In the genomic region with DNA sequence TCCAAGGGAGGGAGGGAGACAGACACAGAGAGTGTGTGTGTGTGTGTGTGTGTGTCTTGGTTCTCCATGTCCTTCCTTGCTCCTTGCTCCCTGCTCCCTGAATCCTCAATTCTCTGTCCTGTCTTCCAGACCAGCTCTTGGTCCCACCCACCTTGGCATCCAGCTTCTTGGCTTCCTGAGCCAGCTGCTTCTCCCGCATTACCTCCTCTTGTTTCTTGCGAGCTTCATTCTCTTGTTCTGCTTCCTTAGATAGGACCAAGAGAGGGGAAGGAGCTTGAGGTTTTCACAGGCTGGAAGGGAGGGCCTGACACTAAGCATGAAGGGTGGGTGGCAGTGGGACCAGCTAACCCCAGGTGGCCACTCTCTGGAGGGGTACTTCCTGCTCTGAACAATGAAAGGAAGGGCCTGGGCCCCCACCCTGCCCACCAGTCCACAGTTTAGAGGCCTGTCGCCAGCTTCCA, we compare ENCODE assay signal across 9 mouse cellular contexts. TPM values are rescaled to one million over a fixed set of nuclear protein-coding genes. Genes with fewer than 3 reads are reported as not detected.
DNase-seq lines count a peak whose midpoint lies in the region; ATAC-seq and TF ChIP-seq lines count a peak whose summit lies in the region.
"Had no signal": no experiment of that assay in that cellular context is flagged by ENCODE, and none has a peak within 500 bp of the region (broad histone marks: within the 10 kb centered on the region; RNA-seq: fewer than 3 reads in every experiment).

No protein-coding gene starts in this region.

- no peak overlapping the region for H3K9ac ChIP-seq in embryonic facial prominence, embryonic 15.5 days
- no peak overlapping the region for H3K9ac ChIP-seq in hindbrain, postnatal 0 days (replicated peaks; ENCODE audit: low read length)
- no peak overlapping the region for H3K9ac ChIP-seq in lung, embryonic 16.5 days (ENCODE audit: low read length)

- peaks cover 96% of the 10 kb centered on the region for H3K36me3 ChIP-seq in embryonic facial prominence, embryonic 15.5 days
- H3K36me3 ChIP-seq in hindbrain, postnatal 0 days (ENCODE audit: insufficient read depth, low read length) = peaks cover 62% of the 10 kb centered on the region
- H3K36me3 ChIP-seq in lung, embryonic 16.5 days (ENCODE audit: control insufficient read depth, insufficient read depth, low read length) = peaks cover 48% of the 10 kb centered on the region

- H3K4me2 ChIP-seq in embryonic facial prominence, embryonic 15.5 days (replicated peaks) = no peak overlapping the region
- no peak overlapping the region for H3K4me2 ChIP-seq in hindbrain, postnatal 0 days (ENCODE audit: low read depth, low read length)
- no peak overlapping the region for H3K4me2 ChIP-seq in lung, embryonic 16.5 days (ENCODE audit: low read depth, low read length)

- WGBS in embryonic facial prominence, embryonic 15.5 days = 73% methylated on average over 3 of the region's 3 CpGs
- WGBS in hindbrain, postnatal 0 days = 55% methylated on average over 3 of the region's 3 CpGs
- 45% methylated on average over 3 of the region's 3 CpGs for WGBS in lung, embryonic 16.5 days

- ATAC-seq in embryonic facial prominence, embryonic 15.5 days (ENCODE audit: insufficient number of reproducible peaks, low FRiP score, low TSS enrichment, low read depth) = no peak
- no peak for ATAC-seq in hindbrain, postnatal 0 days
- peak; percentile 63 for ATAC-seq in lung, embryonic 16.5 days (ENCODE audit: low read depth)

- H3K4me3 ChIP-seq in embryonic facial prominence, embryonic 15.5 days (replicated peaks) = no peak overlapping the region
- no peak overlapping the region for H3K4me3 ChIP-seq in hindbrain, postnatal 0 days (ENCODE audit: low read length)
- no peak overlapping the region for H3K4me3 ChIP-seq in lung, embryonic 16.5 days (ENCODE audit: low read length)

- peak overlapping the region; percentile 55 for H3K27ac ChIP-seq in embryonic facial prominence, embryonic 15.5 days (replicated peaks)
- peak overlapping the region; percentile 74; the same call in 1 of the 2 replicates for H3K27ac ChIP-seq in hindbrain, postnatal 0 days
- peak overlapping the region; percentile 87 for H3K27ac ChIP-seq in lung, embryonic 16.5 days (ENCODE audit: low read length)

- peak; percentile 96 for DNase-seq in heart, adult 11 months
- no peak for DNase-seq in heart, postnatal 36 days
- DNase-seq in hindbrain, postnatal 0 days (ENCODE audit: low spot score) = no peak
- no peak for DNase-seq in embryo, embryonic 9.5 days (ENCODE audit: extremely low spot score)
- no peak for DNase-seq in cerebellum, postnatal 36 days
- no peak for DNase-seq in urinary bladder, postnatal 25 days (ENCODE audit: low spot score)

- H3K9me3 ChIP-seq in embryonic facial prominence, embryonic 15.5 days (replicated peaks) = no peaks in the 10 kb centered on the region
- H3K9me3 ChIP-seq in hindbrain, postnatal 0 days (ENCODE audit: low read length) = no peaks in the 10 kb centered on the region
- H3K9me3 ChIP-seq in lung, embryonic 16.5 days (ENCODE audit: control insufficient read depth, low read length) = no peaks in the 10 kb centered on the region

- H3K4me1 ChIP-seq in embryonic facial prominence, embryonic 15.5 days = peaks cover 7% of the 10 kb centered on the region
- H3K4me1 ChIP-seq in hindbrain, postnatal 0 days (ENCODE audit: insufficient read depth, low read length) = no peaks in the 10 kb centered on the region
- peaks cover 24% of the 10 kb centered on the region for H3K4me1 ChIP-seq in lung, embryonic 16.5 days (replicated peaks; ENCODE audit: control insufficient read depth, insufficient read depth, low read length)

- no peak for TF ChIP-seq CTCF in hindbrain, postnatal 0 days (IDR thresholded peaks at IDR 0.05; ENCODE audit: low read depth)

- H3K27me3 ChIP-seq in embryonic facial prominence, embryonic 15.5 days = no peaks in the 10 kb centered on the region
- H3K27me3 ChIP-seq in hindbrain, postnatal 0 days (ENCODE audit: insufficient read depth, low read length) = no peaks in the 10 kb centered on the region
- H3K27me3 ChIP-seq in lung, embryonic 16.5 days (ENCODE audit: control insufficient read depth, insufficient read depth, low read depth, low read length) = no peaks in the 10 kb centered on the region

- intact Hi-C loops in heart, postnatal 36 days (cut with DNase I) = loop anchor here (5.0 kb wide), 1 partner anchor 153 kb away; the partner anchor contains the start of gene Bcdin3d

RNA-seq across cellular contexts. Expression of gene Fam186b, which starts 23.8 kb away (rescaled TPM):
- not detected for total RNA-seq in heart, postnatal 36 days (2021)
- polyA plus RNA-seq in embryonic facial prominence, embryonic 15.5 days (2015; fragmentation: Nextera tagmentation; extraction: Ambion mirVana) = 0.14 and 0.27 TPM in 2 replicates
- total RNA-seq in hindbrain, postnatal 0 days (2014; rRNA removed) = 0.86 and 1.3 TPM in 2 replicates
- 1.3 and 1.4 TPM in 2 replicates for polyA plus RNA-seq in hindbrain, postnatal 0 days (2015; fragmentation: Nextera tagmentation; extraction: Ambion mirVana)
- 0.15 and 0.23 TPM in 2 replicates for polyA plus RNA-seq in lung, embryonic 16.5 days (2015; fragmentation: Nextera tagmentation; extraction: Ambion mirVana)
- polyA plus RNA-seq: neural tube, embryonic 11.5 days had no signal

RNA-seq across cellular contexts. Expression of gene Prpf40b, which starts 24.6 kb away (rescaled TPM):
- total RNA-seq in heart, postnatal 36 days (2021) = 10 to 100 TPM; 20.4 to 24.3 TPM
- polyA plus RNA-seq in embryonic facial prominence, embryonic 15.5 days (2015; fragmentation: Nextera tagmentation; extraction: Ambion mirVana) = 57.5 and 64.2 TPM in 2 replicates
- 90.2 and 94.2 TPM in 2 replicates for total RNA-seq in hindbrain, postnatal 0 days (2014; rRNA removed)
- polyA plus RNA-seq in hindbrain, postnatal 0 days (2015; fragmentation: Nextera tagmentation; extraction: Ambion mirVana) = 101 and 110 TPM in 2 replicates
- 54.0 and 55.1 TPM in 2 replicates for polyA plus RNA-seq in lung, embryonic 16.5 days (2015; fragmentation: Nextera tagmentation; extraction: Ambion mirVana)

RNA-seq across cellular contexts. Expression of gene Fmnl3, which starts 50.8 kb away (rescaled TPM):
- total RNA-seq in heart, postnatal 36 days (2021) = 10 to 100 TPM; 19.0 to 22.3 TPM
- polyA plus RNA-seq in embryonic facial prominence, embryonic 15.5 days (2015; fragmentation: Nextera tagmentation; extraction: Ambion mirVana) = 28.3 and 28.9 TPM in 2 replicates
- 11.9 and 15.2 TPM in 2 replicates for total RNA-seq in hindbrain, postnatal 0 days (2014; rRNA removed)
- polyA plus RNA-seq in hindbrain, postnatal 0 days (2015; fragmentation: Nextera tagmentation; extraction: Ambion mirVana) = 8.0 and 8.2 TPM in 2 replicates
- polyA plus RNA-seq in lung, embryonic 16.5 days (2015; fragmentation: Nextera tagmentation; extraction: Ambion mirVana) = 29.1 and 29.3 TPM in 2 replicates
